Mouse (Mus musculus) macrophage (primary cell): ENCODE measurements around the gene Sytl3. TPM values are rescaled to one million over a fixed set of nuclear protein-coding genes. Genes with fewer than 3 reads are reported as not detected.

ENCODE experiments used
- polyA plus RNA-seq: library from polyadenylated mRNA; stranded (reverse); fragments of 250-400 nt; gene quantifications from 3 replicates; pipeline ENCODE4 v1.2.4, GENCODE M21; 2018; ENCODE audit warnings: inconsistent platforms

Sytl3 gene
- polyA plus RNA-seq, 1 experiment from 2014 or later, result 0.23 TPM

Other genes with a start within 250 kb of the Sytl3 start
- gene Dynlt1b, start 229.0 kb upstream of the Sytl3 start, polyA plus RNA-seq, result 139 to 155 TPM (median 140 TPM) in 3 replicates
- 6.1 to 16.6 TPM (median 13.6 TPM) in 3 replicates for gene Dynlt1c, start 57.4 kb upstream of the Sytl3 start, polyA plus RNA-seq
- gene Dynlt1f, start 3.2 kb upstream of the Sytl3 start, polyA plus RNA-seq, result 88.3 to 104 TPM (median 94.8 TPM) in 3 replicates
- gene Ezr, start 123.7 kb downstream of the Sytl3 start, polyA plus RNA-seq, result 19.3 to 60.4 TPM (median 43.6 TPM) in 3 replicates